Mouse (Mus musculus): ENCODE measurements around the gene Sec14l3.
"Not testable (repeated sequence)": the region's sequence is repeated elsewhere in the genome, so short reads cannot be mapped to it uniquely, and the experiment has no call there.

Gene Sec14l3

GRCm38 (mm10) chr11:4064627-4065122 lies at the start of gene Sec14l3:
Sec14l3 (plus strand) TSS chr11:4064841.
- in situ Hi-C loops (cut with MboI) = no loop called here

- in situ Hi-C loops (cut with MboI) = not testable (repeated sequence)
Observed at GRCm38 (mm10) chr11:4015796-4016195, 48.8 kb upstream of the Sec14l3 start.

DNA sequence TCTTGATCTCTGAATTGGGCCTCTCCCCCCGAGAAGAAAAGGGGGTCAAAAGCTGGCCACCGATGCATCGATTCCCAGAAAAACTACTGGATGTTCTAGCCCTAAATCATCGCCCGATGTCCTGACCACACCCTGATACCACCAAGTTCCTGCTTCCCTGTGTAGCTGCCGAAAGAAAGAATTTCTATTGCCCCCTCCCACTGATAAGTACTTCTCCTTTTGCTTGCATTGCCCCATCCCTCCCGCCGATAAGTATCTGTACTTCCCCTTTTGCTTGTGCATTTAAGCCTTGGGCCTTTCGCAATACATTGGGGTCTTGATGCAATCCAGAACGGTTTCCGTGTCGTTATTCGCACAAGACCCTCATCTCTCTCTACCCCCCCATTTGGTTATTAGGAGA lies 42.5 kb upstream of the Sec14l3 start:
- in situ Hi-C loops (cut with MboI) = not testable (repeated sequence)

- in situ Hi-C loops (cut with MboI) = no loop called here
Observed at GRCm38 (mm10) chr11:4023321-4023720, 41.3 kb upstream of the Sec14l3 start.

- in situ Hi-C loops (cut with MboI) = no loop called here
Observed at GRCm38 (mm10) chr11:4027066-4027465, 37.6 kb upstream of the Sec14l3 start.

- in situ Hi-C loops (cut with MboI) = no loop called here
Observed at GRCm38 (mm10) chr11:4027561-4028334, 36.9 kb upstream of the Sec14l3 start.

- in situ Hi-C loops (cut with MboI) = no loop called here
Observed at GRCm38 (mm10) chr11:4029343-4029742, 35.3 kb upstream of the Sec14l3 start.

- in situ Hi-C loops (cut with MboI) = no loop called here
Observed at GRCm38 (mm10) chr11:4031126-4031941, 33.3 kb upstream of the Sec14l3 start, which contains the start of gene Sec14l4. Sec14l4 (plus strand) TSS chr11:4031462.

- in situ Hi-C loops (cut with MboI) = no loop called here
Observed at GRCm38 (mm10) chr11:4031961-4032360, 32.7 kb upstream of the Sec14l3 start.

DNA sequence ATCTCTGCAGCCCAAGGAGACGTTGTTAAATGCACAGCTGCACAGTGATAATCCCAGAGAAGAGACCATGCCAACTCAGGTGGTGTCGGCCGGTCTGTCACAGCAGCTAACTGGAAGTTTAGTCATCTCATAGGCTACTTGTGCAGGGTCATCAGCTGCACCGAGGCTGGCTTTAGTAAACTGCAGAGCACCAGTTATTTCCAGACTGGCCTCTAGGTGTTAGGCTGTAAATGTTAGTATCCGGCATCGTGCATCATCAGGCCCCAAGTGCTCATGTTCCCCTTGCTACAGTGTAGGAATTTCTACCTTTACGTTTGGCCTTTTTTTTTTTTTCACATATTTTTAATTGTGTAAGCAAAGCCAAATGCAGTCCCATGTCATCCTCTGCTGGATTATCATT lies 31.2 kb upstream of the Sec14l3 start:
- in situ Hi-C loops (cut with MboI) = no loop called here

- in situ Hi-C loops (cut with MboI) = no loop called here
Observed at GRCm38 (mm10) chr11:4034169-4034568, 30.5 kb upstream of the Sec14l3 start.

DNA sequence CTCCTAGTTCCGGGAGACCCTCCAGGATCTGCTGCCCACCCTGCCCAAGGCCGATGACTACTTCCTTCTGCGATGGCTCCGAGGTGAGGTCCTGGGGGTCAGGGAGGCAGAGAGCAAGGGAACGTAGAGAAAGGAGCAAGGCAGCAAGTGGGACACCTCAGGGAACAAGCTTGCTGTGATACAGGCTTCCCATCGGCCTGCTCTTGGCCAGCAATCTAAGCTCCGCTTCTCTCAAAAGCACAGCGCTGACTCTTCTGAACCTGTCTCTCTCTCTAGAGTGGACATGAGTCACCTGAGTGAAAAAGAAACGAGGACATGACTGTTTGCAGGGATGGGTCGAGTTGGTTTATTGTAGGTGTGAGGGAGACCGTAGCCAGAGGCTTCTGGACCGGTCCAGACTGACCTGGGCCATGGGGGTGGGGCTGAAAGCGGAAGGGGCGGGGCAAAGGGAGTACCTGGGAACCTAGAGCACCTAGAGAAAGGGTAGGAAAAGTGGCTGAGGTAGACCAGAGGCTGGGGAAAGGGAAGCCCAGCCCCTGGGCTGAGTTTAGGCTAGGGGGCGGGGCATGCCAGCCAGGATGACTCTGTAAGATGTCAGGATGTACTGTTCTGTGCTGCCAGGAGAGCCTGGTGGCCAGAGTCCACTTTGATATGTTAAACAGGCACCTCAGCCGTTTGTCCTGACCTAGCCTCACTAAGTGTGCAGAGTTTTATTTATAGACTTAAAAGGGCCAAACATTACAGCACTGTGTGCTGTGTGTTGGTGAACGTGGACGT lies 29.3 kb upstream of the Sec14l3 start:
- in situ Hi-C loops (cut with MboI) = no loop called here

- in situ Hi-C loops (cut with MboI) = no loop called here
Observed at GRCm38 (mm10) chr11:4035916-4036315, 28.7 kb upstream of the Sec14l3 start.

- in situ Hi-C loops (cut with MboI) = no loop called here
Observed at GRCm38 (mm10) chr11:4036365-4037084, 28.1 kb upstream of the Sec14l3 start.

GRCm38 (mm10) chr11:4039951-4040350 lies 24.7 kb upstream of the Sec14l3 start:
- in situ Hi-C loops (cut with MboI) = no loop called here

DNA sequence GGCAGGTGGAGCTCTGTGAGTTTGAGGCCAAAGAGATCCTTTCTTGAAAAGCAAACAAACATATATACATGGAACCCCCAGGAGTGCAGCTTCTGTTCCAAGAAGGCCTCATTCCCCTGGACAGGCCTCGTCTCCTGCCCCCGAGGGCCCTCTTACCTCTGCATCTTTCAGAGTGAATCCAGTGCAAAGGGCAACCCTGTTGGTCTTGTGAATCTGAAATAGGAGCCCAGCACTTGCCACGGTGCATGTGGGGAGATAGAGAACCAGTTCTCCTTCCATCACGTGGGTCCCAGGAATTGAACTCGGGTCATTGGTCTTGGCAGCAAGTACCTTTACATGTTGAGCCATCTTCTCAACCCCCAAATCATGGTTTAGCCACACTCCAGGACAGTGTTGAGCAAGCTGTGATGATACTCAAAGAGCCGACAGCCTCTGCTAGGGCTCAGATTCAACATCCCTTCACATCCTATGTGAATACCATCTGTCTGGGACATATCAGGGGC lies 23.5 kb upstream of the Sec14l3 start:
- in situ Hi-C loops (cut with MboI) = no loop called here

DNA sequence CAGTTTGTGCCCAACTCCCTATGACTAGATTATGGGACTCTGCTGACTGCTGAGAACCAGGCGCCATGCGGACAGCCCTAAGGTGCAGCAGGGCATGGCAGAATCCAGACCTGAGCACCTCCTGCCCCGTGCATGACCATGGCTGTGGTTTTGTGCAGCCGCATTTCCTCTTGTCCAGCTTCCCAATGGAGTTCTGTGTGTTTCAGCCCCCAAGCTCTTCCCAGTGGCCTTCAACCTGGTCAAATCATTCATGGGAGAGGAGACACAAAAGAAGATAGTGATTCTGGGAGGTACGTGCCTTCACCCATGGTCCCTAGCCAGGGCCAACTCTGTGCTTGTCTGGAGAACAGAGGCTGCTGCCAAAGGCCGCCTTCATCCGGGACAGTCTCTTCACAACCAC lies 21.6 kb upstream of the Sec14l3 start:
- in situ Hi-C loops (cut with MboI) = no loop called here

DNA sequence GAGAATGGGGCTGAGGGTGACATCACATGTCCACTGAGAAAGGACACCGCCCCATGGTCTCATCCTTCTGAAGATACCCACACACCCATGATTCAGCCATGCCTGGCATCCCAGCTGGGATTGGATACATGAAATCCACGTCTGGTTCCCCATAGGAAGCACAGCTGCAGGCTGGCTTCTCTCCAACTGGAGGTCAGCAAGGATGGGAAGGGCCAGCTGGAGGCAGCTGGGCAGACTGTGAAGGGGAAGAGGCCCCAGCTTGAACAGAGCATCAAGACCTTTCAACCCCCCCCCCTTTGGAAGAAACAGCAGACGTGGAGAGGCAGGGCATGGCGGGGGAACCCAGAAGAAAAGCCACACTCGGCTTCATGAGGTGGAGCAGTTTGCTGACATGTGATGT lies 18.1 kb upstream of the Sec14l3 start:
- in situ Hi-C loops (cut with MboI) = no loop called here

- in situ Hi-C loops (cut with MboI) = no loop called here
Observed at GRCm38 (mm10) chr11:4047766-4048165, 16.9 kb upstream of the Sec14l3 start.

GRCm38 (mm10) chr11:4048438-4048837 lies 16.2 kb upstream of the Sec14l3 start:
- in situ Hi-C loops (cut with MboI) = no loop called here

GRCm38 (mm10) chr11:4053586-4053985 lies 11.1 kb upstream of the Sec14l3 start:
- in situ Hi-C loops (cut with MboI) = no loop called here

Data from mature B cell (primary cell).